Mouse (Mus musculus) ES-Bruce4 (cell line): ENCODE measurements around the gene Gm11549.

Experiments
- CTCF ChIP-seq: IDR thresholded peaks from one replicate; pipeline ENCODE4 v1.8.1; 2011; ENCODE audit warnings: low read depth, low read length
- POLR2A ChIP-seq: IDR thresholded peaks from one replicate; pipeline ENCODE4 v1.8.1; 2011; ENCODE audit warnings: low read length; ENCODE audit not compliant: insufficient read depth

DNA sequence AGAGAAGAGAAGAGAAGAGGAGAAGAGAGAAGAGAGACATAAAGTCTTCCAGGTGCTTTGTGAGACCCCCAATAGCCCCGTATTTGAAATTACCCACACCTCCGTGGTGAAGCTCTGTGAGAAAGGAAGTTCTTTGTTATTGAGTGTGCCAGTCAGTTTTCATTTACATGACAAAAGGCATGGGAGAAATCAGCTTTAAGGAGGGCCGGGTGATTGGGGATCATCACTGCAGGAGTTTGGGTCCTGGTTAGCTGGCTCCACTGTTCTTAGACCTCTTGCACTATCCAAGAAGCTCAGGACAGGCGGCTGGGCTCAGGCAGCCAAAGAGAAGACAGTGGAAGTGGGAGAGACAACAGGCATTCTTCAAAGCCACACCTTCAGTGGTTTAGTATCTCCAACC is 524 bp upstream of the Gm11549 start:
- TF ChIP-seq CTCF, result no peak
- no peak for TF ChIP-seq POLR2A
